Mouse (Mus musculus): ENCODE measurements around the gene Tctn1.

GRCm38 (mm10) chr5:122291149-122291548 lies 26.9 kb upstream of the Tctn1 start:
- TF ChIP-seq CTCF (IDR thresholded peaks at IDR 0.05; ENCODE audit: low read depth): no peak
- no peak for TF ChIP-seq EP300 (IDR thresholded peaks at IDR 0.05; ENCODE audit: low read depth)
